Mouse (Mus musculus) liver, embryonic 14.5 days (tissue): ENCODE measurements around the gene Itga11. TPM values are rescaled to one million over a fixed set of nuclear protein-coding genes. Genes with fewer than 3 reads are reported as not detected.
"Not testable (repeated sequence)": the region's sequence is repeated elsewhere in the genome, so short reads cannot be mapped to it uniquely, and the experiment has no call there.

Experiments used
- ATAC-seq: fragments of 200-750 bp; cut with Nextera tagmentation; 2 replicates; pipeline ENCODE4 v1.8.0; 2017; ENCODE audit warnings: moderate number of reproducible peaks, mild to moderate bottlenecking, moderate library complexity; ENCODE audit not compliant: insufficient read depth
- DNase-seq, 3 experiments: peaks; one replicate each; pipeline ENCODE4 v3.0.0-alpha.2; 2012 to 2013; ENCODE audit warnings: low read depth in 3 of 3, low spot score in 3 of 3
- H3K27ac ChIP-seq: fragments of 300-500 bp; sonication (generic); 2 replicates; pipeline ENCODE4 v1.5.1; 2014; ENCODE audit warnings: moderate library complexity, mild to moderate bottlenecking, control low read depth, inconsistent platforms
- H3K27me3 ChIP-seq: fragments of 300-500 bp; sonication (generic); 2 replicates; pipeline ENCODE4 v1.6.1; 2014; ENCODE audit warnings: mild to moderate bottlenecking, low read length, moderate library complexity; ENCODE audit not compliant: control insufficient read depth, insufficient read depth
- H3K36me3 ChIP-seq: fragments of 300-500 bp; sonication (generic); replicated peaks from 2 replicates; pipeline ENCODE4 v1.6.1; 2014; ENCODE audit warnings: low read depth; ENCODE audit not compliant: control insufficient read depth, insufficient read depth
- H3K4me1 ChIP-seq, 2 experiments: fragments of 200-500 bp in 1 of 2; fragments of 300-500 bp in 1 of 2; sonication (generic) in 1 of 2; replicated peaks; 2 replicates each; pipeline ENCODE4 v1.6.1; 2012 to 2014; ENCODE audit warnings: antibody characterized with exemption in 1 of 2, inconsistent platforms in 1 of 2, low read length in 1 of 2; ENCODE audit not compliant: control insufficient read depth in 2 of 2, insufficient read depth in 2 of 2
- H3K4me2 ChIP-seq: fragments of 300-500 bp; sonication (generic); 2 replicates; pipeline ENCODE4 v1.6.1; 2014; ENCODE audit warnings: low read depth, mild to moderate bottlenecking, control low read depth, moderate library complexity
- H3K4me3 ChIP-seq, 2 experiments: fragments of 200-500 bp in 1 of 2; fragments of 300-500 bp in 1 of 2; sonication (generic) in 1 of 2; 2 replicates each; pipeline ENCODE4 v1.5.1; 2012 to 2014; ENCODE audit warnings: low read depth in 2 of 2, low read length in 2 of 2, mild to moderate bottlenecking in 2 of 2, control low read depth in 1 of 2, inconsistent platforms in 1 of 2, moderate library complexity in 1 of 2; ENCODE audit not compliant: insufficient read depth in 1 of 2
- H3K9ac ChIP-seq: fragments of 300-500 bp; sonication (generic); replicated peaks from 2 replicates; pipeline ENCODE4 v1.6.1; 2014; ENCODE audit warnings: mild to moderate bottlenecking, control low read depth, moderate library complexity
- H3K9me3 ChIP-seq: fragments of 300-500 bp; sonication (generic); 2 replicates; pipeline ENCODE4 v1.6.1; 2016; ENCODE audit warnings: low read length, mixed read lengths; ENCODE audit not compliant: control insufficient read depth
- CTCF ChIP-seq: IDR thresholded peaks from 2 replicates; pipeline ENCODE4 v1.5.1; 2016; ENCODE audit warnings: antibody characterized with exemption, low read depth, control low read depth
- EP300 ChIP-seq: IDR thresholded peaks from 2 replicates; pipeline ENCODE4 v1.6.1; 2016; ENCODE audit warnings: antibody characterized with exemption, low read depth
- WGBS: fragments of 180-500 bp; shearing (Covaris S2); extraction: QIAGEN DNeasy Blood & Tissue Kit; methylation state at CpG from one replicate; pipeline ENCODE4 v1.1.7; 2014; ENCODE audit not compliant: insufficient replicate concordance; 5-methylcytosine and 5-hydroxymethylcytosine counted together
- polyA plus RNA-seq, 2 experiments: library from polyadenylated mRNA; depleted of rRNA in 1 of 2; stranded (reverse) in 1 of 2; unstranded in 1 of 2; fragments of >200 nt; fragmentation: Nextera tagmentation in 1 of 2; extraction: Ambion mirVana in 1 of 2; gene quantifications; 2 replicates each; pipeline versions ENCODE4 v1.2.1 to v1.2.3; 2012 to 2014

The Itga11 gene
- polyA plus RNA-seq, 2 experiments: 0.07 to 0.08 TPM

DNA sequence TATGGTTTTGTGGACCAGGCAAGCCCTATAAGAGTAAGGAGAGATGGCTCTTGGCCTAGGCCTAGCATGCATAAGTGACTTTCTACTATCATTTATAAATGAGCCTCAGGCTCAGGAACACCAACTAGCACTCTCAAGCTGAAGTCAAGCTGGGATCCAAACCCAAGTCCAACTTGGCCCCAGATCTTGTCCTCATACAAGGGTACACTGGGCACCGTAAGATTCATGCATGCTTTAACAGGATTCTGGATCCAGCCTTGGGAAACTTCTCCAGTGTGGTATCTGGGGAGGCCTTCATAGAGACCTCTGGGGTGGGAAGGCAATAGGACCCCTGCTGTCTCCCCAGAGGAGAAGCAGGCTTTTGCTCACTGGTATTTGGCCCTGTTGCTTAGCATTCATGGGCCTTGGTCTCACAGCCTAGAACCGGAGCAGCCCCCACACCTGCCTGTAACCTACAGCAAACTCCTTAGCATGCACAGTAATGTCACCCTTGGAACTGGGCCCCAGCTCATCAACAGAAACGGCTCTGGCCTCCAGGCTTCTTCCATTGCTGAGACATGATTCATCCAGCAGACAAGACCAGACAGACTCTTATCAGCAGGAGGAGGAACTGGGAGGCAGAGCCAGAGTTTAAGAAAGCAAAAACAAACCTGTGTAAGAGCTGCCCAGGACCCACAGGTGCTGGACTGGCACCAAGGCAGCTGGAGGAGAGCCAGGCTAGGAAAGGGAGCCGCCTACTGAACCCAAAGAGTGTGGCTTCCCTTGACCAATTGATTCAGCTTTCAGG, 140.4 kb downstream of the Itga11 start:
- Histone ChIP-seq H3K4me3 (no peak overlapping the region), H3K9me3 (no peaks in the 10 kb centered on the region), H3K4me2 (no peak overlapping the region), H3K9ac (no peak overlapping the region), H3K27me3 (no peaks in the 10 kb centered on the region), H3K27ac (no peak overlapping the region), H3K4me1 (peaks cover 0 to 3% of the 10 kb centered on the region in 2 experiments; a peak in 1 of 4 replicates), H3K36me3 (no peaks in the 10 kb centered on the region)
- TF ChIP-seq EP300 (no peak), CTCF (no peak)
- 58% methylated on average over 4 of the region's 4 CpGs for WGBS
- DNase-seq (no peak), ATAC-seq (no peak)

DNA sequence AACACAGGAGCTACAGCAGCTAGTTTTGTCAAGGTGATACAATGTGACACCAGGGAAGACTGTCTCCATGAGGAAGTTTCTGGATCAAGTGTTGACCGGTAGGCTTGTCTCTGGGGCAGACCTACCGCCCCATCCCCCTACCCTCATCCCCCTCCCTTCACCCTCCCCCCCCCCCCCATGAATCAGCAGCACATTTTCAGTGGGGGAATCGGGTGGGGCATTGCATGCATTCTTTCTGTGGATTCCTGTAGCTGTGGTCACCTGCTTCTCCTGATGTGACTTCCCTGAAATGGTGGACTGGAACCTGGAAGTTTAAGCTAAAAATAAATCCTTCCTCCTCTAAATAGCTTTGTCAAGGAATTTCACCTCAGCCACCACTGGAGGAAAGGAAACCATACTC, 141.9 kb downstream of the Itga11 start:
- Histone ChIP-seq H3K9ac (no peak overlapping the region), H3K27ac (no peak overlapping the region), H3K4me2 (no peak overlapping the region), H3K27me3 (no peaks in the 10 kb centered on the region), H3K9me3 (no peaks in the 10 kb centered on the region), H3K4me3 (no peak overlapping the region), H3K36me3 (no peaks in the 10 kb centered on the region), H3K4me1 (peaks cover 0 to 3% of the 10 kb centered on the region in 2 experiments; a peak in 1 of 4 replicates)
- ATAC-seq: no peak
- no peak for DNase-seq
- TF ChIP-seq EP300 (no peak), CTCF (no peak)
- whole genome bisulfite sequencing: 50% methylated on average over 3 of the region's 3 CpGs

DNA sequence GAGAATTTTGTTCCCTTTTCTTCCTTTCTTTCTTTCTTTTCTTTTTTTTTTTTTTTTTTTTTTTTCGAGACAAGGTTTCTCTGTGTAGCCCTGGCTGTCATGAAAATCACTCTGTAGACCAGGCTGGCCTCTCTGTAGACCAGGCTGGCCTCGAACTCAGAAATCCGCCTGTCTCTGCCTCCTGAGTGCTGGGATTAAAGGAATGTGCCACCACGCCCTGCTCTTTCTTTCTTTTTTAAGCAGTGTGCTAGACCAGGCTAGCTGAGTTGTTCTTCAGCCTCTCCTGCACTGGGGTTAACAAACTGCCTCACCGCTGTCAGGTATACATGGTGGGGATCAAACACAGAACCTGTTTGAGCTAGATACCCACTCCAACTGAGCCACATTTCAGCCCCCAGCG, 142.3 kb downstream of the Itga11 start:
- not testable (repeated sequence) for H3K4me3 ChIP-seq, H3K4me2 ChIP-seq, H3K9ac ChIP-seq, H3K36me3 ChIP-seq, ATAC-seq, H3K27ac ChIP-seq, H3K27me3 ChIP-seq, H3K9me3 ChIP-seq, DNase-seq, H3K4me1 ChIP-seq
- WGBS: 61% methylated on average over 6 of the region's 6 CpGs

DNA sequence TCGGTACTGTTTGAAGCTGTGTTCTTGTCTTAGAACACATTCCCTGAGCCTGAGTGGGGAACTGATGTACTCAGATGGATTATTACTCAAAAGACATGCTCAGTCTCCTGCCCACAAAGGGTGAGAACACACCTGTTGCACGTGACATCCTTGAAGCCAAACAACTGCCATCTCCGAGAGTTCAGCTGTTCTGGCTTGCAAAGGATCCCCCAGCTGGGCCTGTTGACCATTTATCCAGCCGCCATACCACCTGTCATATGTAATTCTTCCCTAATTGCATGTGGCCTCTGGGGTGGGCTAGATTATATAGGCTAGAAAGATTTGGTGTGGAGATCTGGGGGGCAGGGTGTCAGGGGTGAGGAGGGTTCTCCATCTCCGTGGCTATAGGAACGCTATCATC, 143.2 kb downstream of the Itga11 start:
- ATAC-seq (no peak), DNase-seq (no peak)
- Histone ChIP-seq H3K27me3 (no peaks in the 10 kb centered on the region), H3K9ac (no peak overlapping the region), H3K4me3 (no peak overlapping the region), H3K27ac (no peak overlapping the region), H3K36me3 (no peaks in the 10 kb centered on the region), H3K9me3 (no peaks in the 10 kb centered on the region), H3K4me1 (peaks cover 0 to 3% of the 10 kb centered on the region in 2 experiments; a peak in 2 of 4 replicates), H3K4me2 (no peak overlapping the region)
- TF ChIP-seq CTCF (no peak), EP300 (no peak)
- 79% methylated on average over 6 of the region's 6 CpGs for WGBS

DNA sequence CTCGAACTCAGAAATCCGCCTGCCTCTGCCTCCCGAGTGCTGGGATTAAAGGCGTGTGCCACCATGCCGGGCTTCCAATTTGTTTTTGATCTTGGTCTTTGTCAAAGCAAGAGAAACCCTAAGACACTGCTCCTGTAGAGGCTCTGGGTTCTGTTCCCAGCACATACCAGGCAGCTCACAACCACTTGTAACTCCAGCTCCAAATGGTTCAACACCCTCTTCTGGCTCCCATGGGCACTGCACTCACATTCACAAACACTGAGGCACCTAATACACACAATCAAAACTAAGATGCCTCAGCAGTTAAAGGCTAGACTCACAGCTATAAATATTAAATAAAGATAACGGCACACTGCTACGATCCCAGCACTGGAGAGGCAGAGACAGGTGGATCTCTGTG, 144.2 kb downstream of the Itga11 start:
- Histone ChIP-seq H3K4me1 (peaks cover 0 to 12% of the 10 kb centered on the region in 2 experiments; a peak in 2 of 4 replicates), H3K27me3 (no peaks in the 10 kb centered on the region), H3K36me3 (no peaks in the 10 kb centered on the region), H3K4me3 (no peak overlapping the region), H3K4me2 (no peak overlapping the region), H3K9me3 (no peaks in the 10 kb centered on the region), H3K27ac (no peak overlapping the region), H3K9ac (no peak overlapping the region)
- WGBS: 82% methylated on average over 7 of the region's 7 CpGs
- TF ChIP-seq CTCF (no peak), EP300 (no peak)
- no peak for ATAC-seq
- DNase-seq: no peak
